Mouse (Mus musculus) urinary bladder, postnatal 36 days (tissue): Measurements from ENCODE around the gene Rmnd1.

Experiments used
- DNase-seq, 2 experiments: peaks; one replicate each; pipeline ENCODE4 v3.0.0; 2022; ENCODE audit warnings: low spot score in 2 of 2, mixed read lengths in 1 of 2

Rmnd1 gene

DNA sequence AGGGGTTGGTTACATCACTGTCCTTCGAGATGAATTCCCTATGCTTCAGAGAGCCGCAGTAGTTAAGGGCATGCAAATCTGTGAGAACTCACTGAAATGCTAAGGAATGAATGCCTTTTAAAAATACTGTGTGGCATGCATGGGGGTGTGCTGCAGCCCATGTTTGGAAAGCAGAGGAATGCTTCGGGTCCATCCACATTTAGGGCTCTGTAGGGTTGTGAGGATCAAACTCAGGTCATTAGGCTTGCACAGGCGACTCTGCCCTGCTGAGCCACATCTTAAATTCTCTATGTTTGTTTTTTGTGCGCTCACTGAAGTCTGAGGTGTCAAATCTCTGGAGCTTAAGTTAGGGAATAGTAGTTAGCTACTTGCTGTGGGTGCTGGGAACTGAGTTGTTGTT, 41.1 kb downstream of the Rmnd1 start:
- DNase-seq = no peak

- no peak for DNase-seq
Observed at GRCm38 (mm10) chr10:4390550-4390949, 41.6 kb downstream of the Rmnd1 start.

GRCm38 (mm10) chr10:4389461-4390112, 42.6 kb downstream of the Rmnd1 start:
- no peak for DNase-seq

DNA sequence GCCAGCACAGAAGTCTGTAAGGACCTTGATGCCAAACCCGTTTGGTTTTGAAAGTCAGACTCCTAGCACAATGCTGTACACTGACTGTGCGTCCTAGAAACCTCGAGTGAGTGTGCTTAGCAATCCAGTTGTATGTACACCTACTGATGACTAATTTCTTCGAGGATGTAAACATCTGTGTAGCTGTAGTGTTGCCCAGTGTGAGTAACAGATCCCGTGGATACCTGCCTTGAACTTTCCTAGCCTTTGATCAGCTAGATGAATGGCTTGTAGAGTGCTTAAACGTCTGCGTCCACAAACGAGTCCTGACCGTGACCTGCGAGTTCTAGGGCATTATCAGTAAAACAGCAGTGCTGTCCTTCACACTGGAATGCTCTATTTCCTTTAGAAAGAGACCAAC, 43.2 kb downstream of the Rmnd1 start:
- DNase-seq = no peak

DNA sequence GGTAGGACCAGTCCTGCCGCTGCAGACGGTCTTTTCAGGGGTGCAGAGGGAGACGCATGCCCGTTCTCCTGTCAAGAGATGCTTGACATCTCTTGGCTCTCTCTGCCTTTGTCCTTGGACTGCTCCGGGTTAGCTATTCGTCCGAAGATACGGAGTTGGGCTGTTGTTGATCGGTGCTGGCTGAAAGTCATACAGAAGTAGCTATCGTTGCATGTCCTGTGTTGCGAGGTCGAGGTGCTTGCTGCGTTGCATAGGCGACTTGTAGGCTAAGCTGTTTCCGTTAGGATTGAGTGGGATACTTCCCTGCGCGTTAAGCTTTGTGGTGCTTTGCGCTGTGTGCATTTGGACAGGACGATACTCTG, 43.8 kb downstream of the Rmnd1 start:
- DNase-seq = peak in 1 of 2 experiments; percentile 34

- DNase-seq = peak; percentile 23 to 55
Observed at GRCm38 (mm10) chr10:4387701-4388383, 44.3 kb downstream of the Rmnd1 start, which contains the start of gene Zbtb2. Gene Zbtb2 (minus strand): TSS chr10:4388108.

DNA sequence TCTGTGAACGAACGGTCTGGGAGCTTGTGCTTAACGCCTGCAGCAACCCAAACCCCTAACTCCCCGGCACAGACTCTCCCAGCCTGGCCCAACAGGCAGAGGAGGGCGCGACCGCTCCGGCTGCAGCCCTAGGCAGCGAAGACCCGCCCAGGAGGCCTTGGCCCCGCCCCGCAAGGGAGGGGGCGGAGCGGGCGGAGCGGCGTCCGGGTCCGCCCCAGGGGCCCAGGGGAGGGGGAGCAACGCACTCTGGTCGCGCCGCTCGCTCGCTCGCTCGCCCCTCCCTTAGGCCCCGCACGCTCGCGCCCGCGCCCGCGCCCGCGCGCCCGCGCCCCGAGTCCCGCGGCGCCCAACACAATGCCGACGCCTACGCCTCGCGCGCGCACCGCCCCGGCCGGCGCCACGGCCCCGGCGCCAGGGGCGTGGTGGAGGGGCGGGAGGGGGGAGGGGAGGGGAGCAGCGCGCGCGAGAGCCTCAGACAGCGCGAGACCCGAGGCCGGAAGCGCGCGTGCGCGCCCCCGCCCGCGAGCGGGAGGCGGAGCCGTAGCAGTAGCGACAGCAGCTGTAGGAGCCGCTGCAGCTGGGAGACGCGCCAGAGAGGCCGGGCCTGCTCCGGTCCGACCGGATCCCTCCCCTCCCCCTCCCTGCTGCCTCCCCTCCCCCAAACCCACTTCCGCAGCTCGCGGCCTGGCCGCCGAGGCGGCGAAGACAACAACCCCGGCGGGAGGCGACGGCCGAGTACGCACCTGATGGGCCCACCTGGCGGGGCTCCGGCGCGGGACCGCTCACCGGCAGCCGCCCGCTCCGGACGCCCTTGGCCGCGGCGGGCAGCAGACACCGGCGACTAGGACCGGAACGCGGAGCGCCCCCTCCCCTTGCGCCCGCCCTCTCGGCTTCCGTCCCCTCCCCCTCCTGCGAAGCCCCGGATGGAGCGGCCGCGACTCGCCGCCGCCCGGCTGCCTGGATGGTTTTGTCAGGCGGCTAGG, 45.3 kb downstream of the Rmnd1 start:
- DNase-seq = peak; percentile 91 to 94

DNA sequence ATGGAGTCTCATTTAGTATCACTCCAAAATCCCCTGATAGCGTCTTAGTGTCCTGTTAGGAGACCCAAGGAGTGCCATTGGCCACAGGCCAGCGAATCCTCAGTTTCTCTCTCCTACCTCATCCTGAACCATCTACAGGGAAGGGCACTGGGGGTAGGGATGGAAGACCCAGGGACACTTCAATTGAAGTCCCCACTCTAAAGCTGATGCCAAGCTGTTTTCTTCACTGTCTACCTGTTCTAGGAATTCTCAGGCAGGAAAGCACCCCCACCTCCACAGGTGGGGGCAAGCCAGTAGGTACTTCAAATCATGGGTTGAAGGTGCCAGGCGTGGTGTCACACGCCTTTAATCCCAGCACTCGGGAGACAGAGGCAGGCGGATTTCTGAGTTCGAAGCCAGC, 47.9 kb downstream of the Rmnd1 start:
- no peak for DNase-seq

- DNase-seq = no peak
Observed at GRCm38 (mm10) chr10:4380748-4381147, 51.4 kb downstream of the Rmnd1 start.

DNA sequence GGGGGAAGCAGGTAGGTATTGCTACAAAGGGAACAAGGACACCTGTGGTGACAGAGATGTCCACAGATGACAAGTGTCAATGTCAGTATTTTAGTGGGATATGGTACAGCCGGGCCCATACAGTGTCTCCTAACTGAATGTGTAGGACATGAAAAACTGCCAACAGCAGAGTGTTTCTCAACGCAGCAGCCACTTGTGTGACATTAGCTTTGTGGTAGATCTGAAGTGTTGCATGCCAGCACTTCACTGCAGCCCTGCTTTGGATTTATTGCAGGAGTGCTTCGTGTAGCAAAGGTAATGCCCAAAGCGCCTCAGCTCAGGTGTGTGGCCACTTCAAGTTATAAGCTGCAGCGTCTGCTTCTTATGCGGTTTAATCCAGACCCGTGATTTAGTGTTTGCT, 55.3 kb downstream of the Rmnd1 start:
- no peak for DNase-seq

GRCm38 (mm10) chr10:4376461-4376860, 55.7 kb downstream of the Rmnd1 start:
- DNase-seq = peak in 1 of 2 experiments; percentile 8

- no peak for DNase-seq
Observed at GRCm38 (mm10) chr10:4375267-4375666, 56.9 kb downstream of the Rmnd1 start.

DNA sequence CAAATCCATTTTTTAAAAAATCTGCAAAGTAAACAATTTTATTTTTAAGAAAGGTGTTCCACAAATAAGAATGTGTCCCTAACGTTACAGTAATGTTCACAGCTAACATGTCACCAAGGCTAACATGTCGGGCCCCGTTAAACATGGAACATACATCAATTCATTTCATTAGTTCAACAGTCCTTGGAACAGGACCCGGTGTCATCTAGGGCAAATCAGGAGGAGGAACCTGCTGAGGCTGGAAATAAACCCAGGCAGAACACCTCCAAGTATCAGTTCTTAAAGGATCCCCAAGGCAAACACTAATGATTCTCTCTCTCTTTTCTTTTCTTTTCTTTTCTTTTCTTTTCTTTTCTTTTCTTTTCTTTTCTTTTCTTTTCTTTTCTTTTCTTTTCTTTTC, 57.5 kb downstream of the Rmnd1 start:
- no peak for DNase-seq

DNA sequence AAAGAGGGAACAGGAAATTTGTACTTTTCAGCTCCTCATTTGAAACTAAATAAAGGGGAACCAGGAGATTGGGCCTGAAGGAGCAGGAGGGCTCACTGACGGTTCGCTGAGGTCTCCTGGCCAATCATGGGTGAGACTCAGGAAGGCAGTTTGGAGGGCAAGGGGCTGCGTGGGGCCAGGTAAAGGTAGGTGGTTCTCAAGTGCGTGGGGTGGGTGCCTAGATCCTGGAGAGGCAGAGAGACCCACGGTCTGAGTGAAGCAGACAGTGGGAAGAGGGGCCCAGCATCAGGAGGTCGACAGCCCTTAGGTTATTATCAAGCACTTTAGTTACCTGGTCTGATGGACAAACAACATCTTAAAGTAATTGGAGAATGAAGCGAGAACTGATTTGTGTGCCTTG, 57.9 kb downstream of the Rmnd1 start:
- DNase-seq = no peak

- DNase-seq = no peak
Observed at GRCm38 (mm10) chr10:4373558-4373957, 58.6 kb downstream of the Rmnd1 start.

DNA sequence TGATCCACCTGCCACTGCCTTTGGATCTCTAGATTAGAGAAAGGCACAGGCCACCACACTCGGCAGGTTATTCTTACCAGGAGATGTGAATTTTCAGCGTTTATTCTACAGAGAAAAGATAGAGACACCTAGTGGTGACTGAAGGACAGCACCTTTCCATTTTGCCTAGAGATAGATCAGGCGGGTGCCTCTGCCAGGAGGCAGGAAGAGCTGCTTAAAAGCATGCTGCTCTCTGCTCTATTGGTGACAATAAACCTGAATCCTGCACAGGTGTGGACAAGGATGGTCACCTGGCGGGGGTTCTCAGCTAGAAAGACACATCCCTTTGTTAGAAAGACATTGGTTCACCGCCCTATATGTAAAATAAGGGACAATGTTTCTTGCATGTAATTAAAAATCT, 60.2 kb downstream of the Rmnd1 start:
- DNase-seq = no peak

DNA sequence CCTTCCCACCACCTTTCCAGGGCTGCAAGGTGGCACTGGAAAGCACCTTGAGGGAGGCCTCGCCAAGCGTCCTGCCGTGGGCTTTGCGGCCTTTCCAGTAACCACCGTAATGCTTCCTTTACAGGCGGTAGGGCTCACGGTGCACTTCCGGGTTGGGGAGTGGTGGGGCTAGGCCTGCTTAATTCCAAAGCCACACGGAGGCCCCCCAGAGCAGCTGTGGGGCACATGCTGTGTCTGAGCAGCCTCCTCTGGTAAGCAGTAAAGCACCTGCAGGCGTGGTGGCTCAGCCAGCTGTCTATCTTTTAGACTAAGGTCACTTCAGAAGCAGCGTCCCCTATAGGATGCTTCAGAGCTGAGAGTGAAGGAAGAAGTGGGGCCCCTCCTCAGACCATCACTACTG, 62.1 kb downstream of the Rmnd1 start:
- DNase-seq = no peak

GRCm38 (mm10) chr10:4364618-4365017, 67.6 kb downstream of the Rmnd1 start:
- no peak for DNase-seq

DNA sequence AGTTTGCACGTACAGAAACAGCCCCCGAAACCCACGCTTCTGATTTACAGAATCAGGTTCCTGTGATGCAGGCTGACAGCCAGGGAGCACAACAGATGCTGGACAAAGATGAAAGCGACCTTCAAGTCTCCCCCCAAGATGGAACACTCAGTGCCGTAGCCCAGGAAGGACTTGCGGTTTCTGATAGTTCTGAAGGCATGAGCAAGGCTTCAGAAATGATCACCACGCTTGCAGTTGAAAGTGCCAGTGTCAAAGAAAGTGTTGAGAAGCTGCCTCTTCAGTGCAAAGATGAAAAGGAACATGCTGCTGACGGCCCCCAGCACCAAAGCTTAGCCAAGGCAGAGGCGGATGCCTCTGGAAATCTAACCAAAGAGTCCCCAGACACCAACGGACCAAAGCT, 74.8 kb downstream of the Rmnd1 start:
- DNase-seq = no peak

DNA sequence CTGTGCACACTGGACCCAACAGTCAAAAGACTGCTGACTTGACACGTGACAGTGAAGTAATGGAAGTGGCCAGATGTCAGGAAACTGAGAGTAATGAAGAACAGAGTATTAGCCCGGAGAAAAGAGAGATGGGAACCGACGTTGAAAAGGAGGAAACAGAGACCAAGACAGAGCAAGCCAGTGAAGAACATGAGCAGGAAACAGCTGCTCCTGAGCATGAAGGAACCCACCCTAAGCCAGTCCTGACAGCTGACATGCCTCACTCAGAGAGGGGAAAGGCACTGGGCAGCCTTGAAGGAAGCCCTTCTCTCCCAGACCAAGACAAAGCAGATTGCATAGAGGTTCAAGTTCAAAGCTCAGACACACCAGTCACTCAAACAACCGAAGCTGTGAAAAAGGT, 75.5 kb downstream of the Rmnd1 start:
- DNase-seq = no peak

DNA sequence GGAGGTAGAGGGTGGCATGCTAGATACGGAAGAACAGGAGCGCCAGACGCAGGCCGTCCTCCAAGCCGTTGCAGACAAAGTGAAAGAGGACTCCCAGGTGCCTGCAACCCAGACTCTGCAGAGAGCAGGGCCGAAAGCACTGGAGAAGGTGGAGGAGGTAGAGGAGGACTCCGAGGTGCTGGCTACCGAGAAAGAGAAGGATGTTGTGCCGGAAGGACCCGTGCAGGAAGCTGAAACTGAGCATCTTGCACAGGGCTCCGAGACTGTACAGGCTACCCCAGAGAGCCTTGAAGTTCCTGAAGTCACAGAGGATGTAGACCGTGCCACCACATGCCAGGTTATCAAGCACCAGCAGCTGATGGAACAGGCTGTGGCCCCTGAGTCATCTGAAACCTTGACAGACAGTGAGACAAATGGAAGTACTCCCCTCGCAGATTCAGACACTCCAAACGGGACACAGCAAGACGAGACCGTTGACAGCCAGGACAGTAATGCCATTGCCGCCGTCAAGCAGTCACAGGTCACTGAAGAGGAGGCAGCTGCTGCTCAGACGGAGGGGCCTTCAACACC, 76.2 kb downstream of the Rmnd1 start:
- no peak for DNase-seq
